Mouse (Mus musculus) naive thymus-derived CD4-positive, alpha-beta T cell, adult 5 months (primary cell): ENCODE results near the gene Dlx1. TPM values are rescaled to one million over a fixed set of nuclear protein-coding genes. Genes with fewer than 3 reads are reported as not detected.

ENCODE experiments used
- polyA plus RNA-seq: library from polyadenylated mRNA; unstranded; fragments of 100-300 nt; shearing (Covaris generic); gene quantifications from one replicate; pipeline ENCODE4 v1.2.1, GENCODE M21; 2017

Dlx1 gene
- not detected for polyA plus RNA-seq

DNA sequence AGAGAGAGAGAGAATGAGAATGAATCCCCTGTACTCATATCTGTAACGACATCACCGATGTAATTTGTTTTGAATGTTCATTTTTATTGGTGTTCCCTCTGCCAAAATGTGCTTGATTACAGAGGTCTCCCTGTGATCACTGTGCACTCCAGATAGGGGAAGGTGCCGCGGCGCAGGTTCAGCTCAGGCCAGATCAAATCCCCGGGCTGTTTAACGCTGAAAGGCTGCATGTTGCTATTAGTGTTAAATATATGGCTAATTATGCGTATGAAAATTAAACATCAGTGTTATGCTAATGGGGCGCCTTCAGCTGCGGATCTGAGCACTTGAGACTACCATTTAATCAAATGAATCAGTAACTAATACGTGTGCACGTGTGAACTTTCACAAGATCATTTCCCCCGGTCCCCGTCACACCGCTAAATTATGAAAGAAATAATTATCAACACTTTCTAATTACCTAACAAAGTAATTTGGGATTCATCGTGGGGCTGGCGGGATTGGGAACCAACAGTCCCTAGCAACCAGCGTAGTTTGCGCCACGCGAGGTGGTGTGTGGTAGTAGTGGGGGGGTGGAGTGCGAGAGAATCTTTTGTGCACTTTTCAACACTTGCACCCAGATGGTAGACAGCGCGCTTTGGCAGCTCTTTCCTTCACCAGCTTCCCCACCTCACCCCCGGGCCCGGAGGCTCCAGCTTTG lies at the start of gene Dlx1:
Gene Dlx1, plus strand, starts transcription at position 100 of the 700 bp plus-strand sequence.

DNA sequence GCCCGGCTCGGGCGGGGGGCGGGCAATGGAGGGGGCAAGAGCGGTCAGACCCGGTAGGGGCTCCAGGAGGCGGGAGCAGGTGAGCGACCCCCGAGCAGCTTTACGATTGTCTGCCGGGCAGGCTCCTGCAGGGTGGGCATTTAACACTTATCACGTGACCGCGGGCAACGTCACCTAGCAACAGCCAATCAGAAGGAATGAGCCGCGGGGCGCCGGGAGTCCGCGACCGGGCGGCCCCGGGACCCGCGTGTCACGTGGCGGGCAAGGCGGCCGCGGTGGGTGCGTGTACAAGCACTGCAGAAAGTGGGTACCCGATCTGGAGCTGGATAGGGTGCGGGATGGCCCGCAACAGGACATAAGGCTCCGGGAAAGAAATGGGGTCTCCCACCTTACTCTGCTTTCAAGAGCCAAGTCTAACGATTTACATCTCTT lies 18.7 kb downstream of the Dlx1 start, which contains the start of gene Dlx2:
Gene Dlx2, minus strand, starts transcription at position 115 of the 432 bp plus-strand sequence.

Other genes starting within 250 kb of the Dlx1 start
- 104 TPM for gene Slc25a12, start 160.4 kb upstream of the Dlx1 start, polyA plus RNA-seq
- gene Hat1, start 139.2 kb upstream of the Dlx1 start, polyA plus RNA-seq = 53.8 TPM
- gene Metap1d, start 74.8 kb upstream of the Dlx1 start, polyA plus RNA-seq = 45.7 TPM
- not detected for gene Dlx2, start 18.6 kb downstream of the Dlx1 start, polyA plus RNA-seq
- gene Itga6, start 217.5 kb downstream of the Dlx1 start, polyA plus RNA-seq = 193 TPM